Mouse (Mus musculus) brain, adult 2 months (tissue): ENCODE data around the gene Atraid.
"Not testable (repeated sequence)": the region's sequence is repeated elsewhere in the genome, so short reads cannot be mapped to it uniquely, and the experiment has no call there.

Experiments
- DNase-seq: peaks from one replicate; pipeline ENCODE4 v3.0.0; 2011; ENCODE audit warnings: low read depth, low spot score

Gene Atraid

DNA sequence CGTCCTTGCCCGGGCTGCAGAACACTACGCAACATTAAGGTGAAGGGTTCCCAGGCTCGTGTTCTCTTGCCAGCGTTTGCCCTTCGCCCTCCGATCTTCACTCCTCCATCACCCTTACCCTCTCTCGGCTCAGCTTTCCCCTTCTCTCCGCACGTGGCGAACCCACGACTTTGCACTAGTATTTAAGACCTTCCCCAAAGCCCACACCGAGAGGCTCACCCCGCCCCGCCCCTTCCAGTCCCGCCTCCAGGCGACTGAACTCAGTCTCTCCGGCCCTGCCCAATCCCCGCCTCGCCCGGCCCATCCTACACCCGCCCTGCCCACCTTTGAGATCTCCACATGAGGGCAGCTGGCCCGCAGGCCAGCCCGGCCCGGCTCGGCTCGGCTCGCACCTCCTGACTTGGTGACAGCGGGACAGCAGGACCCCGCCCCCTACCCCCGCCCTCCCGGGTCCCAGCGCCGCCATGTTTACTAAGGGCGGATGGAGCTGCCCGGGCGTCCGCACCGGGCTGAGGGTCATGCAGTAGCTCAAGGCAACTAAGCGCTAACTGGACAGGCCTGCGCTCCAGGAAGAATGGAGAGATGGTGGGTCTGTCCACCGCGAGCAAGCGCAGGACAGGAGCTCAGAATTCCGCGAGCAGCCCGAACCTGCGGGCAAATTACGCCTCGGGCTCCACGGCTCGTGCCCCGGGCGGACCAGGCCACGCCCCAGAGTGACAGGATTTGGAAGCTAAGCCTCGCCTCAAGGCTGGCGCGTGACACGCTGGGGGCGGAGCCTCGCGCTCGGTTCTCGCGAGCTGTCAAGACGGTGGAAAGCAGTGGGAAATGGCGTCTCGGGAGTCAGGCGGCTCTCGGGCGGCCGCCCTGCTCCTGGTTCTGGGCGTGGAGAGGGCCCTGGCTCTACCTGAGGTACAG is at the start of gene Atraid:
Atraid (plus strand) TSS at position 465 of the 915 bp plus-strand sequence.
- DNase-seq: peak; percentile 99

- no peak for DNase-seq
These were observed 48.8 kb upstream of the Atraid start for GRCm38 (mm10) chr5:30999324-30999723.

- no peak for DNase-seq
These were observed 48.0 kb upstream of the Atraid start for GRCm38 (mm10) chr5:31000122-31000521.

- DNase-seq: no peak
These were observed 47.1 kb upstream of the Atraid start for GRCm38 (mm10) chr5:31000993-31001392.

- no peak for DNase-seq
These were observed 46.6 kb upstream of the Atraid start for GRCm38 (mm10) chr5:31001560-31001959.

GRCm38 (mm10) chr5:31004184-31004583 is 43.9 kb upstream of the Atraid start:
- peak; percentile 94 for DNase-seq

DNA sequence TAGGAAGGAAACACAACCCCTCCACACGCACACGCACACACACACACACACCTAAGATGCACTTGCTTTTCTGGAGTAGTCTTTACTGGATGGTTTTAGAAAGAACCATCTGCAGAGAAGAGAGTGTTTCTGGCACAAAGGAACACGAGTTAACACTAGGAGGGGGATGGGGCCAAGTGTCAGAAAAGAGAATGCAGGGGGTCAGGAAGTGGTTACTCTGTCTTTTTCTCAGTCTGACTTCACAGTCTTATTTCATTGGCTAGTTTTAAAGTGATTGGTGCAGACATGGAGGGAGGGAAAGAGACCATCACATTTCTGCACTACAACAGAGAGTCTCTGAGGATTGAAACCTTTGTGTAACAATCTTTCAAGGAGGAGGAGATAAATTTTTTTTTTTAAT is 35.4 kb upstream of the Atraid start:
- DNase-seq: no peak

DNA sequence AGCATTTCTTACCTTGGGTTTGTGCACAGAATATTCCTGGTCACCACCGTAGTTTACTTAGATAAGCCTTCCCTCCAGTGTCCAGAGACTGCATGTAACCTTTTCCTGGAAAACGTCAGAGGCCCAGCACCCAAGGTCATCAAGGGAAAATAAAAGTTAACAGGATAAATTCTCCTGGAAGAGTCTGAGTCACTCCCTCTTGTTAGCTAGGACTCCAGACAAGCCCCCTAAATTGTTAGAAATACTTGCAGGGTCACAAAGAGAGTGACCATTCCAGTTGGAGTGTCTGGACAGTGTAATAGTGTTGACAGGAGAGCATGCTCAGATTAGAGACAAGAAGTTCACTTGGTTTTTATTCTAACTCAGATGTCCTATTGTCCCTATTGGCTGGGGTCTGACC is 32.2 kb upstream of the Atraid start:
- no peak for DNase-seq

GRCm38 (mm10) chr5:31021790-31022189 is 26.3 kb upstream of the Atraid start:
- not testable (repeated sequence) for DNase-seq

DNA sequence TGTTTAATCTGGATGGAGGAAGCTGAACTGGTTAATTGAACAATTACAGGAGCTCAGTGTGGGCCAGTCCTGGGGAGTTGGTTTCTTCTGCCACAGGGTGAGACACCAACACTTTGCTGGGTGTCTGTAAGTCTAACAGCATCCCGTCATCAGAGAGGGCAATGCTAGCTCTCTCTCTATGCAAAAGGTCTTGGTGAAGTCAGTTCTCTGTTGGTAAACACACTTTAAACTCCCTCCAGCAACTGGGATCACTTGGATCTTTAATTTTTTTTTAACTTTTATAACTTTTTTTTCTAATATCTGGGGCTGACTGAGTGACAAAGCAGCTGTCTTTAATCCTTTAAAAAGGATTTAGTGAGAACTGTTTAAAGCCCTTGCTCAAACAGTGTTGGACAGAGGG is 25.4 kb upstream of the Atraid start:
- DNase-seq: no peak

GRCm38 (mm10) chr5:31023254-31023653 is 24.9 kb upstream of the Atraid start:
- DNase-seq: no peak

DNA sequence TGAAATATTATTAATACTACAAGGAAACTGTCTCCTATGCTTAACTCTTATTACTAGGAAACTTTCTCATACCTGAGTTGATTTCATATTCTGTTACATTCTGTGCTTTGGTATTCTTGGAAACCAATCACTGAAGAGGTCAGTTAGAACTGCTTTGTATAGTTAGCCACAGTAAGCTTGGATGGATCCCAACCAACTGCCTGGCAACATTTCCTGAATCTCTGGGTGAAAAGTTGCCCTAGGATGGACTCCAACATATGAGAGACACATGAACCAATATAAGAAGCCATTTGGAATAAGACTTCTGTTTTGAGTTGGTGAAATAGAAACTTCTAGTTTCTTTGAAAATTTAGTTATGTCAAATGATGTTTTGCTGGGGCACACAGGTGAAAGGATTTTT is 23.5 kb upstream of the Atraid start:
- no peak for DNase-seq

DNA sequence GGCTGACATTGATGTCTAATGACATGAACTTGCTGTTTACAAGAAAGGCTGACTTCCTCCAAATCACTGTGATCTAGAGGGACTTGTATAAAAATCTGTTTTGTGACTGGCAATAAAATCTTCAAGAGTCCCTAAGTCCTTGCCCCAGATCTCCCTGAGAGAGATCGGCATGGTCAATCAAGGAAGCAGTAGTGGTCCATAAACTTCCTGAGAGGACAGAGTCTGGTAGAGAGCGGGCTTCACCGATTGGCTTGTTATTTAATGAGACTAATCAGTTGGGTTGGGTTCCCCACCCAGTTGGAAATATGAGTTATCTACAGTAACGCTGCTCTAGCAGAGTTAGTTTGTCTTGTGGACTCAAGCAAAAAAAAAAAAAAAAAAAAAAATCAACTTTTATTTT is 17.2 kb upstream of the Atraid start:
- no peak for DNase-seq

- DNase-seq: no peak
These were observed 16.6 kb upstream of the Atraid start for GRCm38 (mm10) chr5:31031508-31031907.

DNA sequence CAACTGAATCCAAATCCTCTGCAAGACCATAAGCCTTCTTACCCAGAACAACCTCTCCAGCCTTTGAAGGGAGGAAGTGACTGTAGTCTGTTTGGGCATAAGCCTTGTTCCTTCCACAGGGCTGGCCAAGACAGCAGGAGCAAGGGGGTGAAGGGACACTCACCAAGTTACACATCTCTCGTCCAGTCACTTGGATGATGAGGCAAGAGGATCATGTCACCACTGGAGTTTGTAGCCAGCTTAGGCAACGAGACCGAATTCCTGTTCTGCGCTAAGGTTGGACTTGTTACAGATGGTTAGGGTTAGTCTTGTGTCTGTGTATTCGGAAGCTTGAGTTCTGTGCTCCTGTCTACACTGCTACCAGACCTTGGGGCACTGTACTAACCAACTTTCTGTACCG is 13.4 kb upstream of the Atraid start:
- no peak for DNase-seq

DNA sequence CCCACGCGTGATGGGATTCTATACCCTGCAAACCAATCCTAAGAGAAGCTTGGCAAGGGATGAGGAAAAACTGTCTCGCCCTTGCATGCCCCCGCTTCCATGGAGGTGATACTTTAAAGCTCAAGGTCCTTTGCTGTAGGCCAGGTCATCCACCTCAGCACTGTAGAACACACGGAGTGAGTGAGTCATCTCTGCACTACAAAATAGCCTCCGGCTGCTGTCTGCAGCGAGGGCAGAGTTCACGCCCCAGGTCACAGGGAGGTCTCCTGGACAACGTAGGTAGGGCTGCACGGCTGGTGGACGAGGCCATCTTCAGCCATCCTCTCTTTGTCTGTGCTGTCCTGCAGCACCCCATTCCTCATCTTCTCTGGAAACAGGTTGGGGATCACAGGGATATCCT is 11.6 kb upstream of the Atraid start:
- not testable (repeated sequence) for DNase-seq

DNA sequence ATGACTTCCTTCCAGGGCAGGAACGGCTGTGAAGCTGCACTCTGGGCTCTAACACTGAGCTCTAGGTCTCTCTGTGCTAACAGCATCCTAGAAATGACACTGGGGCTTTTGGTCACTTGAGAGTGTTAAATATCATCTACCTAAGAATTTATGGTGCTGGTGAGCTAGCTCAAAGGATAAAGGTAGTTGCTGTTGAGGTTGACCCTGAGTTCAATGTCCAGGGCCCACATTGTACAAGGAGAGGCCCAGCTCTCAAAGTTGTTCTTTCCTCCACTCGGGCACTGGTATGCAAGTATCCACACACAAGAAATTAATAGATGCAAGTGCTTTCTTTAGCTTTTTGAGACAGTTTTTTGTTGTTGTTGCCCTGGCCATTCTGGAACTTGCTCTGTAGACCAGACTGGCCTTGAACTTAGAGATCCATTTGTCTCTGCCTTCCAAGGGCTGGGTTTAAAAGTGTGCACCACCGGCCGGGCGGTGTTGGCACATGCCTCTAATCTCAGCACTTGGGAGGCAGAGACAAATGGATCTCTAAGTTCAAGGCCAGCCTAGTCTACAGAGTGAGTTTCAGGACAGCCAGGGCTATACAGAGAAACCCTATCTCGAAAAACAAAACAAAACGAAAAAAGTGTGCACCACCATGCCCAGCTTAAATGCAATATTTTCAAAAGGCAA is 9.8 kb upstream of the Atraid start:
- DNase-seq: no peak

- DNase-seq: no peak
These were observed 1.7 kb upstream of the Atraid start for GRCm38 (mm10) chr5:31046416-31046815.

GRCm38 (mm10) chr5:31047074-31047473 is 1.0 kb upstream of the Atraid start:
- no peak for DNase-seq

DNA sequence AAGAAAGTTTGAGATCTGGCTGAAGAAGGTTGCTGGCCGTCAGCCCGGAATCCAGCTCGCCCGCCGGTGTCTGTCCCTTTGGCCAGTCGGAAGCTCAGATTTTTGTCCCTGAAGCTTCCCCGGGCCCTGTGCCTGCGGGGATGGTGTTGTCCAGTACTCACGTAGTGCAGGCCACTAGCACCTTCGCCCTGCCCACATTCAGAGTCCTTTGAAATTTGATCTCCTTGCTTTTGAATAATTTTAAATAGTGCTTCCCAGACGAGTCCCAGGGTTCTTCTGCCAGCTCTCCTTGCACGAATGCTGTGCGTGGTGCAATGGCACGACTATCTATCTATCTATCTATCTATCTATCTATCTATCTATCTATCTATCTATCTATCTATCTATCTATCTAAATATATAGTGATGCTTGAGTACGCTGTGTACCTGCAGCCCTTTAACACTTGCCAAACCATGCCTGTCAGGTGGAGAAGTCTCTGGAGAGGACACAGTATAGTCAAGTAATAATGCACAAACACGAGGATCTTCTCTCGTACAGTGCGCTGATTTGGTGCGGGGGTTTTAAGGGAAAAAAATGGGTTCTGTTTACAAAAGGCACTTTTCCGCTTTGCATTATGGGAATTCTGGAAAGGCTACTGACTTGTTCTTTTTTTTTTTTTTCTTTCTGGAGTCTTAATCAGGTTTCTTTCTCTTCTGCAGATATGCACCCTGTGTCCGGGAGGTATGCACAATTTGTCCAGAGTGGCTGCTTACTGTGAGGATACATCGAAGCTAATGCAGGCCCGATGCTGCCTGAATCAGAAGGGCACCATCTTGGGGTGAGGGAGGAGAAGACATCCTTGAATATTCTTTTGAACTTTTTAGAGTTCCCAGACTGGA is 890 bp downstream of the Atraid start, which contains the start of gene Slc5a6:
Slc5a6 (minus strand) TSS at position 162 of the 879 bp plus-strand sequence.
- peak; percentile 82 for DNase-seq

DNA sequence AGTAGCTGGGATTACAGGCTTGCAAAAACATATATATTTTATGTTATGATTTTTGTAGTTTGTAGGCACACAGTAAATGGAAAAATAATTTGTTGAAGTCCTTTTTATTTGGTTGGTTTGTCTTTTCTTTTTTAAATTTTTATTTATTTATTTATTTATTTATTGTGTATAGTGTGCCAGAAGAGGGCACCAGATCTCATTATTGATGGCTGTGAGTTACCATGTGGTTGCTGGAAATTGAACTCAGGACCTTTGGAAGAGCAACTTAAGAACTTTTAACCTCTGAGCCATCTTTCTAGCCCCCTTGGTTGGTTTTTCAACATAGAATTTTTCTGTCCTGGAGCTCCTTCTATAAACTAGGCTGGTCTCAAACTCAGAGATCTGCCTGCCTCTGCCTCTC is 2.3 kb downstream of the Atraid start:
- DNase-seq: no peak

DNA sequence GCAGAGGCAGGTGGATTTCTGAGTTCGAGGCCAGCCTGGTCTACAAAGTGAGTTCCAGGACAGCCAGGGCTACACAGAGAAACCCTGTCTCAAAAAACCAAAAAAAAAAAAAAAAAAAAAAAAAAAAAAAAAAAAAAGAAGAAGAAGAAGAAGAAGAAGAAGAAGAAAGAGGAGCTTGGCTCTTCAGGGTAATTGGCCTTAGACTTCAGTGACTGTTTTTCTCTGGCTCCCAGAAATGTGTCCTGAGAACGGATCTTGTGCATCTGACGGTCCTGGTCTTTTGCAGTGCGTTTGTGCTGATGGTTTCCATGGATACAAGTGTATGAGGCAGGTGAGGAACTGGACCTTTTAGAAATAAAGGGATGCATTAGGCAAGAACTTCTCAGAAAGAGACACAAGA is 5.6 kb downstream of the Atraid start:
- DNase-seq: peak; percentile 20
